Mouse (Mus musculus) liver, adult (tissue): Measurements from ENCODE around the gene Lrrfip1.

ENCODE experiments used
- GATA4 ChIP-seq: IDR thresholded peaks from 2 replicates; pipeline ENCODE4 v1.6.1; 2014; ENCODE audit warnings: mild to moderate bottlenecking, low read length; ENCODE audit not compliant: insufficient replicate concordance

The Lrrfip1 gene

DNA sequence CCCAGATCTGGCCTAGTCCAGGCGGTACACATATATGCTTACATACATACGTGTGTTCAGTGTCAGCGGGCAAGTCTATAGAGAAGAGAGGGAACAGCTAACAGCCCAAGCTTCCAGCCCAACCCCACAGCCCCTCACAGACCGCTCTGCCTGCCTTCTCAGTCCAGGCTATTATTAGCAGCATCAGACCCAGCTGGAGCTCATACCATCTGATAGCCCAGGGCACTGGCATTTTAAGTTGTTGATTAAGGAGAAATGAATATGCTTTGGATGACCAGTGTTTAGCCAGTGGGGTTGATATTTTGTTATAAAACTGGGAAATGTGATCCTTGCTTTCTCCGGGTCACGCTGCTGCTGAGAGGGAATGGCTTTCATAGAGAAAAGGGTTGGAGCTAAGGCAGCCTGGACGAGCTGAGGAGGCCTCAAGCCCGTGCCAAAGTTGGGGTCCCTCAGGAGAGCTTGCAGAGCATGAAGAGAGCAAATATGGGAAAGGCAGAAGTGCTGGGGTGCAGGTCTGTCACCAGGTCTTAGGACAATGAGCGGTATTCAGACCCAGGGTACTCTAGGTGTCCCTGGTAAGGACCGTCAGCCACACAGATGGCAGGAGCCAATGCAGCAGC, 73.2 kb downstream of the Lrrfip1 start:
- TF ChIP-seq GATA4, result no peak

DNA sequence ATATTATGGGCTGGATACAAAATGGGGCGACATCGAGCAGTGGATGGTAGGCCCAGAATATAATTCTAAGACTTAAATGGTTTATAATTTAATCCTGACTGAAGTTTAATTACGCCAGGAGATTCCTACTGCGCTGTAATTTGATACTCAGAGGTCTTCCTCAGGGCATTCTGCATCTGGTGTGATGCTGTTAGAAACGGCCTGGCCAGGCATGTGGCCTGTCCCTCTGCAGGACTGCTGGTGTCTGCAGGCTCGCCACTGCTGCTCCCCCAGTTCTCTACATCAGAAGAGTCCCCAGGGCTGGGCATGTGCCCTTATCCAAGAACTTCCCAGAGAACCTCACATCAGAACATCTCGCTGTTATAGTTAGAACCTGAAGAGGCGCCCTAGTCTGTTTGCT, 78.4 kb downstream of the Lrrfip1 start:
- no peak for TF ChIP-seq GATA4

DNA sequence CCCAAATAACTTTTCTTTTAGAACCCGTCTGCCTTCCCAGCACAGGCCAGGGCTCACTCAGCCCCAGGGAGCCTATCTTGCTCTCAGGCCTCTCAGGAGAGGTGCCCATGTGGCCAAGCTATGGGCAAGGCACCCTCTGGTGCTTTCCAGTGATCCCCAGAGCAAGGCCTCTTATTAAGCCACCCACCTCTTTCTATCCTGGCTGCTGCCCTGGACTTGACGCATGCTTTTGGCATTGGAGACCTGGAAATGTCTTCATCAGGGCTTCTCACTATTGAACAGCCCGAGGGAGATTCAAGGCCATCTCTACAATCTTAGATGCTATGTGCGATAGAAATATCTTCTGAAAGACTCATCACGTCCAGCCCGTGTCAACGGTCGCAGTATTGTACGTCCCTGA, 78.9 kb downstream of the Lrrfip1 start:
- no peak for TF ChIP-seq GATA4

DNA sequence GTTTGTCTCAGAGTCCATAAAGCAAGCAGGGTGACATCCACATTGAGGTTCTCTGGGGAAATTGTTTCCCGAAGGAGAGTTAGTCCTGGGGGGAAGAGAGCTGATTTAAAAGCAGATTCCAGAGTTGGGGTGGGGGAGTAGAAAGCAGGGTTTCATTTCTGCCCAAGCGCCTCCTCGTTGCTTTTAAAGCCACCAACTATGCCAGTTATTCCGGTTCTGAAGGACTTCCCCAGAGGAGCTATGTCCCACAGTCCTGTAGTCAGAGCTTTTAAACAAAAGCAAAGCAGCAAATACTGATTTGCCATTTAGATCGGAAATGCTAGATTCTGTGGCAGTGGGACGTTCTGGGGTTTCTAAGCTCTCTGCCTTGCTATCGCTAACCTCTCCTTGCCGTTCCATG, 79.4 kb downstream of the Lrrfip1 start:
- no peak for TF ChIP-seq GATA4

DNA sequence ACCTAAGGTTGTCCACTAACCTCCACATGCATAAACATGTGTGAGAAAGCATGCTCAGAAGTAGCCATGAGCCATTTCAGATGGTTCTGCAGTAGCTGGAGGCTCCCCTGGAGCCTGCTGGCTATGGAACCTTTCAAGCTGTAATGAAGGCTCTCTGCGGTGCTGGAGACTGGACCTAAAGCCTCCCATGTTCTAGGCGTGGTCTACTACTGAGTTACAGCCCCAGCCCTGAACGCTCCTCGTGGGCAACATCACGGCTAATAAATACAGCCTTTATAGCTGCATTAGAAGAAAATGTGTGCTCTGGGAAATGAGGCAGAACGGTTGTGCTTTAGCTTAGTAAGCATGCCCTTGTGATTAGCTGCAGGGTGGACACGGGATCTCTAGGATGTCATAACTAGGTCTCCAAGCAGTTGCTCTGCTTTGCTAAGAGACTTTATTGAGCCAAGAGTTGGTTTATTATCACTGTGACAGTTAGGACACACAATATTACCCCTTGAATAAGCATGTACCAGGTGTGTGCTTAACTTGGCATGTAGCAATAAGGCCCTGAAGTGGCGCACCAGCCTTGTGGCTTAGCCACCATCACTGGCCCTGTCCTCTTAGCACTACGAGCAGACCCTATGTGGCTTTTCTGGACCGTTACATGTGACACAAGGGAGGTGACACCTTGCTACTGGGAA, 81.3 kb downstream of the Lrrfip1 start:
- no peak for TF ChIP-seq GATA4

DNA sequence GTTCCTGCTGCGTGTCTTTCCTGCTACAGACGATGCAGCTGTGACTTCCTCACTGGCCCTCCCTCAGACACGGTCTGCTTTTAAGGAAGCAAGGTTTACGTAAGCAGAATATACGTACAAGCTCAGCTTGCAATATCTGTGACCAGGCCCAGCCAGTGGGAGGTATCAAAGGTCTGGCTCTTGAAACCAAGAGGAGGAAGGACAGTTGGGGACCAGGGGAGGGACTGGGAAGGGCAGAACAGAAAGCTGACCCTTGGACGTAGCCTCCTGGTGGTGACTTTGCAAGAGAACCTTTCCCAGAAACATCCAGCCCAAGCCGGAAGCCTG, 81.8 kb downstream of the Lrrfip1 start:
- TF ChIP-seq GATA4, result no peak

DNA sequence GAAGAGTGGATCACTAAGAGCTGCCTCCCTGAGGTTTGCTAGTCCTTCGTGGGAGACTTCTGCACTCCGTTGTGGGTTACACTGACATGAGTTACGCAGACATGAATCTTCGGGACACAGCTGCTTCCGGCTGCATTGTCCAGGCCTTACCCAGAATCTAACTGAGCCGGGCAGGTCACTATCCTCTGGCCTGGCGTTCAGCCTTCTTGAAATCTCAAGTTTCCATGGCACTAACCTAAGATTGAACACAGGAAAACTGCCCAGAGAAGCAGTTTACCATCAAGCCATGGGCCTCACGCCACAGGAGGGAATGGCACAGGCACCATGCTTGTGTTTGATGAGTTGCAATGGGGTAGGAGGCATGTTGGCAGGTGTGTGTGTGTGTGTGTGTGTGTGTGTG, 85.8 kb downstream of the Lrrfip1 start:
- TF ChIP-seq GATA4, result no peak

DNA sequence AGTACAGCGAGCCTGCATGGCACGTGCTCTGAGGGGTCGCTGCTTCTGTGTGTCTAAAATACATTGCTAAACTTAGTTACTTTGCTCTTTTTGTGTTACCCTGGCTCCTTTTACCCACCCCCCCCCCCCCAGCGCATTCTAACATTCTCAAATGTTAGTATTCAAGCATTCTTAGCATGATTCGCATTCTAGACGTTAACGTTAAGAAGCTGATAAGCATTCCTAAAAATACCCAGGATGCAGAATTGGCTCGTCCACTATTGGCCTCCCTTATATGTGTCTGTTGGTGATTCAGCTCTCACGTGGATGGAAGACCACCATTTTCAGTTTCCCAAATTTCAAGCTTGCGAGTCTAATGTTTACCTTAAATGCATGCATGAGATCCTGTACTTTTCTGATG, 86.5 kb downstream of the Lrrfip1 start:
- TF ChIP-seq GATA4, result no peak

DNA sequence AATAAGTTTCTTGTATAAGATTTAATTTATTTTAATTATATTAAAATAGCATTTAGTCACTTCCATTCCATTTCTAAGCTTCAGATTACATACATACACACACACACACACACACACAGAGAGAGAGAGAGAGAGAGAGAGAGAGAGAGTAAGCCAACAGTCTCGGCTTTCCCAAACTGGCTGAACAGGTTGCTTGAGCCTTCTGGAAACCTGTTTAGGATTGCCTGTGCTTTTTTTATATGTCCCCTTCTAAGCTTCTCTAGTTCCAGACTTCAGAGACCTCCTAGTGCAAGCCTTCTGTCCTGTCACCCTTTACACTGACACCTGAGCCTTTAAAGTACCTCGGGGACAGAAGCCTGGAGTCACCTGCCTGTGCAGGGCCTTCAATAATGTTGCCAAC, 87.1 kb downstream of the Lrrfip1 start:
- no peak for TF ChIP-seq GATA4

DNA sequence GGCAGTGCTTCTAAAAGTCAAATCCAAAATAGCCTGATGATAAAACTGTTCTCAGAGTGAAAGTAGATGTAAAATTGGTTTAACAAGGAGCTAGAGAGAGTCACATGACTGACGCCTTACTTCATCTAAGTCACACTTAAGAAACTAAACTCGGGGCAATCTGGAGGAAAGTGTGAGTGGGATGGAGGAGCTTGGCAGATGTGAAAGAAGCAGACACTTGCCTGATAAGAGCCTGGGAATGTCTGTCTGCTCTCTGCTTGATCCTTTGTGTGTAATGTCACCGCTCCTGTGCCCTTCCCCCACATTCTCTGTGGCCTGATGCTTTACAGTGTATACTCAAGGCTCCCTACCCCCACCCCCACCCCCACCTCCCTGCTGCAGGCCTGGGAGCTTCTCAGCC, 87.8 kb downstream of the Lrrfip1 start:
- TF ChIP-seq GATA4, result no peak

DNA sequence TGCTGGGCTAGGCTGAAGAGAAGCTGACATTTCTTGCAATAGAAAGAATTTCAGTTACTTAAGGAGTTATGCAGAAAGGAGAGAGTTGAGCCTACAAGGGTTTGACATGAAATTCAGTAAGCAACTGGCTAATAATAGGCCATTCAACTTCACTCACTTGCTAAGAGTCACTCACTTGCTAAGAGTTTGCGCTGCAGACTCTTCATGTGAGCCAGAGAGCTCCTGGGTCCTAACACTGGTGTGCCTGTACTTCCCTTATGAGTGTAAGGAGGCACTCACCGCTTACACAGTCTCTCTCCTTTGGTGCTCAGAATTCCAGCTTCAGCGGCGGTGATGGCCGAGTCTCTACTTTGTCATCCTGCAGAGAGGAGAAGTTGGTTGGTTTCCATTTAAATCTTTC, 88.2 kb downstream of the Lrrfip1 start:
- TF ChIP-seq GATA4, result no peak

DNA sequence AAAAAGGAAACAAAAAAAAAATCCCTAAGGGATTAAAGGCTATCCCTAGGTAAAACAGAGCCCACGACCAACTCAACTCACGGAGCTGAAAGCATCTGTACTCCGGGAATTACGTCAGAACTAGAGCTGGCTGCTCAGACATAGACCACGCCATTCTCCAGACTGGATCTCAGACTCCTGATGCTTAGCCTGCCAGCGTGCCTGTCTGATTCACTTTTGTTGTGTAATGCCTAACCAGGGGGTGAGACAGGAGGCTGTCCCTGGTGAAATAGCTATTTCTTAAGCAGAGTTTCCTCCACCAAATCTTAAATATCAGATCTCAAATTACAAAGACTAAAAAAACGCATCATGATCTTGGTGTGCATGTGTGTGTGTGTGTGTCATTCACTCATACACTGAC, 89.5 kb downstream of the Lrrfip1 start:
- TF ChIP-seq GATA4, result no peak

DNA sequence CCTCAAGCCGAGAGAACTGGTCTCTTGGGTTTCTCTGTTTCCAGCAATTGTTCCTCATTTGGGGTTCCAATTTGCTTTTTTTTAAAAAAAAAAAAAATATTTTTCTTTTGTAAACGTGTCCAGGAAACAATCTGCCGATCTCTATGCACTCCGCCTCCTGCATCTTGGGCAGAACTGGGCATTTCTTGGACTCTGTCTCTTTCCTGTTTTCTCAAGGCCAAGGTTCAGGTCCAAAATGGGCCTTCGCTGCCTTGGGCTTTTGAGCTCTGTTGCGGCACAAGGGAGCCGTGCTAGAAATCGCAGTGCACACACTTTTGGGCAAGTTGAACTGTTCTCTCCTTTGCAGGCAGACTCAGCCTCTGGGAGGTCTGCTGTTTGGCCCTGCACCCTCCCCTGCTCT, 90.4 kb downstream of the Lrrfip1 start:
- TF ChIP-seq GATA4, result no peak

DNA sequence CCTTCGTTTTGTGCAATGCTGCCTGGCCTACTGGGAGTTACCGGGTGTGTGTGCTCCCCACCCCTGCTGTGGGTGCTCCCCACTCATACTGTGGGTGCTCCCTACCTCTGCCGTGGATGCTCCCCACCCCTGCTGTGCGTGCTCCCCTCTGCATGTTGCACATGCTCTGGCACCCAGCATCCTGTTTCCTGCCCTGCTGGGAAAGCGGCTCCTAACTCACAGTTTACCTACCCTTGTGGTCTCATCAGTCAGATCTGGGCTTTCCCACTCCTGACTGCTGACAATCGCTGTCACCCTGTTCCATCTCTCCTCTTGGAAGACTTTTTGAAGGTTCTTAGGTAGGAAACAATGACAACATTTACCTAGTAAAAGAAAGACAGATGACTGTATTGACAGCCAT, 91.9 kb downstream of the Lrrfip1 start:
- TF ChIP-seq GATA4, result no peak

DNA sequence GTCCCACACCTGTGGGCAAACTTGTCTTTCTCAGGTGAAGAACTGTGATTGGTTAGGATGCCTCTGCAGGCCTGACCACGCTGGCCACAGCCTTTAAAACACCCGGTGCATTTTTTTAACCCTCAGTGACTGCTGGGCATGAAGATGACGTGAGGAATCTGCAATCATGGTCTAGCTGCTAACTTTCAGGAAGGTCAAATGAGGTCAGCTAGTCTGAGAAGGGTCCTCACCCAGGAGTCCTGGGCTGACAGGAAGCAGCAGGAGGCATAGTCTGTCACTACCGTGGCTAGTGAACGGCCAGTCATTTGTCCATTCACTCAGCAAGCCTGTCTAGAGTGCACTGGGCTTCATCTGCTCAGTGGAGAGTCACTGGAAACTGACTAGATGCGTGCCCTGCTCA, 93.9 kb downstream of the Lrrfip1 start:
- no peak for TF ChIP-seq GATA4

DNA sequence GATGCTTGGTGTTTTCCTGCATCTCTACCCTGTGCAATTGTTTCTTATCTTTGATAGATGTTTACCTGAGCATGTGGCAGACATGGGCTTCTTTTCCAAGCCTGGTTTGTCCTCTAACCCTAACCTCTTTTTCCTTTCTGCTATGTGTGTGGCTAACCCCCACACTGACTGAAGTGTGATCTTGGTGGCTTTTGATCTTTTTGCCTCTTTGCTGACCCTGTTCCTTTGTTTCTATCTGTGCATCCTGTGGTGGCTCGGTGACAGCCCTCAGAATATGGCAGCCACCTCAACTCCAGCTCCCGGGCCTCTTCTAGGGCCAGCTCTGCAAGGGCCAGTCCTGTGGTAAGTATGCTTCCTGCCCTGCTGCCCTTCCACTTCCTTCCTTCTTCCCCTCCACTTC, 94.8 kb downstream of the Lrrfip1 start:
- no peak for TF ChIP-seq GATA4

DNA sequence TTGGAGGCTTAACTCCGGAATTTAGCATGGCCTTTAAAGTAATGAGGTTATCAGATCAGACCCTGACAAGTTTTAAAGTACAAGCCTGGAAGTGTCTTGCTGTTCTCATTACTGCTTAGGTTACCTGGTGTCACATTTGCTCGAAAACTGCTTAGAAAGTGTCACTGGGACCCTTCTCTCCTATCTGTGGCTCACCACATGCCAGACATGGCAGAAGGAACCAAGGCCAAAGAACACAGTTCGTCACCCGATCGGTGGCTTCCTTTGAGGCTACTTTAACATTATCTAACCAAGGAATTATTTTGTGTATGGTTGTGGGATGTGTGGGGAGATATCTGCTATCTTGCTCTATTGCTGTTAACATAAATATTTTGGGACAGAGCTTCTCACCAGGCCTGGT, 95.5 kb downstream of the Lrrfip1 start:
- no peak for TF ChIP-seq GATA4
